Mouse (Mus musculus): ENCODE data around the gene Tmem233. TPM values are rescaled to one million over a fixed set of nuclear protein-coding genes. Genes with fewer than 3 reads are reported as not detected.

Tmem233 gene
- polyA plus RNA-seq, 1 experiment from 2014 or later, result not detected

GRCm38 (mm10) chr5:116026561-116026960 lies 56.5 kb downstream of the Tmem233 start:
- Histone ChIP-seq H3K9ac (no peak overlapping the region), H3K4me1 (peaks cover 19% of the 10 kb centered on the region; the same call in 1 of the 2 replicates), H3K9me3 (no peaks in the 10 kb centered on the region), H3K4me2 (no peak overlapping the region), H3K4me3 (replicated peaks) (no peak overlapping the region), H3K27me3 (replicated peaks) (0 out of 2 replicates have a peak, but pooled peaks cover 4% of the 10 kb centered on the region), H3K27ac (no peak overlapping the region), H3K36me3 (0 out of 2 replicates have a peak, but pooled peaks cover 4% of the 10 kb centered on the region)
- WGBS, result 81% methylated on average over 14 of the region's 14 CpGs
- ATAC-seq (ENCODE audit: insufficient read depth, low FRiP score, low read depth), result peak; percentile 62; the same call in 1 of the 2 replicates

- Histone ChIP-seq H3K36me3 (0 out of 2 replicates have a peak, but pooled peaks cover 8% of the 10 kb centered on the region), H3K4me3 (replicated peaks) (no peak overlapping the region), H3K27ac (no peak overlapping the region), H3K27me3 (replicated peaks) (0 out of 2 replicates have a peak, but pooled peaks cover 4% of the 10 kb centered on the region), H3K4me2 (no peak overlapping the region), H3K9me3 (no peaks in the 10 kb centered on the region), H3K9ac (no peak overlapping the region), H3K4me1 (peaks cover 19% of the 10 kb centered on the region; the same call in 1 of the 2 replicates)
- no peak for ATAC-seq (ENCODE audit: insufficient read depth, low FRiP score, low read depth)
- WGBS, result 89% methylated on average over 5 of the region's 5 CpGs
Measured at GRCm38 (mm10) chr5:116026107-116026506, 56.9 kb downstream of the Tmem233 start.

GRCm38 (mm10) chr5:116024327-116024739 lies 58.7 kb downstream of the Tmem233 start, which contains the start of gene Prkab1:
Gene Prkab1 (minus strand): TSS chr5:116024508.
- H3K4me1 ChIP-seq, result peaks cover 17% of the 10 kb centered on the region; the same call in 1 of the 2 replicates
- H3K27ac ChIP-seq, result peak within 1 kb of the TSS; percentile 92
- peak within 1 kb of the TSS; percentile 73 for H3K4me2 ChIP-seq
- peak within 1 kb of the TSS; percentile 64 for H3K4me3 ChIP-seq (replicated peaks)
- H3K36me3 ChIP-seq, result peaks cover 20% of the 10 kb centered on the region
- H3K9me3 ChIP-seq, result no peaks in the 10 kb centered on the region
- H3K27me3 ChIP-seq (replicated peaks), result no peaks in the 10 kb centered on the region
- H3K9ac ChIP-seq, result peak within 1 kb of the TSS; percentile 62
- under 1% methylated on average over 46 of the region's 46 CpGs for WGBS
- ATAC-seq (ENCODE audit: insufficient read depth, low FRiP score, low read depth), result peak; percentile 95

- Histone ChIP-seq H3K36me3 (peaks cover 22% of the 10 kb centered on the region), H3K4me2 (peak overlapping the region; percentile 73), H3K4me3 (replicated peaks) (peak overlapping the region; percentile 64), H3K4me1 (peaks cover 18% of the 10 kb centered on the region; the same call in 1 of the 2 replicates), H3K9ac (peak overlapping the region; percentile 62), H3K9me3 (no peaks in the 10 kb centered on the region), H3K27me3 (replicated peaks) (no peaks in the 10 kb centered on the region), H3K27ac (peak overlapping the region; percentile 92)
- WGBS, result under 1% methylated on average over 28 of the region's 28 CpGs
- peak; percentile 21 for ATAC-seq (ENCODE audit: insufficient read depth, low FRiP score, low read depth)
Measured at GRCm38 (mm10) chr5:116023821-116024284, 59.2 kb downstream of the Tmem233 start.

- peak overlapping the region; percentile 73 for H3K4me2 ChIP-seq
- peak overlapping the region; percentile 62 for H3K9ac ChIP-seq
- H3K9me3 ChIP-seq, result no peaks in the 10 kb centered on the region
- peak overlapping the region; percentile 92 for H3K27ac ChIP-seq
- H3K4me1 ChIP-seq, result peaks cover 18% of the 10 kb centered on the region; the same call in 1 of the 2 replicates
- peaks cover 24% of the 10 kb centered on the region for H3K36me3 ChIP-seq
- 15% methylated on average over 8 of the region's 8 CpGs for WGBS
- H3K27me3 ChIP-seq (replicated peaks), result no peaks in the 10 kb centered on the region
- peak overlapping the region; percentile 64 for H3K4me3 ChIP-seq (replicated peaks)
- no peak for ATAC-seq (ENCODE audit: insufficient read depth, low FRiP score, low read depth)
Measured at GRCm38 (mm10) chr5:116023251-116023661, 59.8 kb downstream of the Tmem233 start.

- peak overlapping the region; percentile 64 for H3K4me3 ChIP-seq (replicated peaks)
- 63% methylated on average over 7 of the region's 7 CpGs for WGBS
- peaks cover 30% of the 10 kb centered on the region for H3K36me3 ChIP-seq
- no peak for ATAC-seq (ENCODE audit: insufficient read depth, low FRiP score, low read depth)
- H3K9me3 ChIP-seq, result no peaks in the 10 kb centered on the region
- H3K4me2 ChIP-seq, result peak overlapping the region; percentile 73
- no peaks in the 10 kb centered on the region for H3K27me3 ChIP-seq (replicated peaks)
- H3K27ac ChIP-seq, result peak overlapping the region; percentile 92
- H3K9ac ChIP-seq, result no peak overlapping the region
- H3K4me1 ChIP-seq, result peaks cover 18% of the 10 kb centered on the region; the same call in 1 of the 2 replicates
Measured at GRCm38 (mm10) chr5:116022658-116023200, 60.3 kb downstream of the Tmem233 start.

GRCm38 (mm10) chr5:116022131-116022530 lies 60.9 kb downstream of the Tmem233 start:
- ATAC-seq (ENCODE audit: insufficient read depth, low FRiP score, low read depth), result no peak
- no peak overlapping the region for H3K9ac ChIP-seq
- H3K4me1 ChIP-seq, result peaks cover 18% of the 10 kb centered on the region; the same call in 1 of the 2 replicates
- H3K9me3 ChIP-seq, result no peaks in the 10 kb centered on the region
- H3K4me2 ChIP-seq, result peak overlapping the region; percentile 73
- peaks cover 34% of the 10 kb centered on the region for H3K36me3 ChIP-seq
- no peaks in the 10 kb centered on the region for H3K27me3 ChIP-seq (replicated peaks)
- H3K27ac ChIP-seq, result peak overlapping the region; percentile 92
- WGBS, result 90% methylated on average over 12 of the region's 12 CpGs
- H3K4me3 ChIP-seq (replicated peaks), result peak overlapping the region; percentile 64

GRCm38 (mm10) chr5:116021552-116021951 lies 61.5 kb downstream of the Tmem233 start:
- ATAC-seq (ENCODE audit: insufficient read depth, low FRiP score, low read depth), result peak; percentile 12; the same call in 1 of the 2 replicates
- Histone ChIP-seq H3K4me3 (replicated peaks) (no peak overlapping the region), H3K9me3 (no peaks in the 10 kb centered on the region), H3K36me3 (peaks cover 40% of the 10 kb centered on the region), H3K27me3 (replicated peaks) (no peaks in the 10 kb centered on the region), H3K9ac (no peak overlapping the region), H3K4me2 (no peak overlapping the region; the same call in 1 of the 2 replicates), H3K4me1 (peaks cover 18% of the 10 kb centered on the region; the same call in 1 of the 2 replicates), H3K27ac (no peak overlapping the region)
- WGBS, result 81% methylated on average over 14 of the region's 14 CpGs

GRCm38 (mm10) chr5:116019371-116019770 lies 63.7 kb downstream of the Tmem233 start:
- no peaks in the 10 kb centered on the region for H3K27me3 ChIP-seq (replicated peaks)
- H3K9me3 ChIP-seq, result no peaks in the 10 kb centered on the region
- no peak overlapping the region for H3K9ac ChIP-seq
- no peak overlapping the region for H3K4me3 ChIP-seq (replicated peaks)
- H3K4me1 ChIP-seq, result peaks cover 18% of the 10 kb centered on the region; the same call in 1 of the 2 replicates
- 61% methylated on average over 11 of the region's 11 CpGs for WGBS
- peaks cover 60% of the 10 kb centered on the region for H3K36me3 ChIP-seq
- H3K27ac ChIP-seq, result no peak overlapping the region
- ATAC-seq (ENCODE audit: insufficient read depth, low FRiP score, low read depth), result no peak
- no peak overlapping the region for H3K4me2 ChIP-seq

- no peaks in the 10 kb centered on the region for H3K9me3 ChIP-seq
- no peak for ATAC-seq (ENCODE audit: insufficient read depth, low FRiP score, low read depth)
- peaks cover 65% of the 10 kb centered on the region for H3K36me3 ChIP-seq
- H3K27me3 ChIP-seq (replicated peaks), result no peaks in the 10 kb centered on the region
- H3K9ac ChIP-seq, result no peak overlapping the region
- H3K4me1 ChIP-seq, result peaks cover 18% of the 10 kb centered on the region; the same call in 1 of the 2 replicates
- 70% methylated on average over 6 of the region's 6 CpGs for WGBS
- no peak overlapping the region for H3K4me2 ChIP-seq
- H3K4me3 ChIP-seq (replicated peaks), result no peak overlapping the region
- H3K27ac ChIP-seq, result no peak overlapping the region
Measured at GRCm38 (mm10) chr5:116018784-116019183, 64.3 kb downstream of the Tmem233 start.

GRCm38 (mm10) chr5:116018196-116018595 lies 64.8 kb downstream of the Tmem233 start:
- Histone ChIP-seq H3K4me1 (peaks cover 14% of the 10 kb centered on the region; the same call in 1 of the 2 replicates), H3K9me3 (no peaks in the 10 kb centered on the region), H3K4me3 (replicated peaks) (no peak overlapping the region), H3K36me3 (peaks cover 69% of the 10 kb centered on the region), H3K27ac (no peak overlapping the region), H3K27me3 (replicated peaks) (no peaks in the 10 kb centered on the region), H3K4me2 (no peak overlapping the region), H3K9ac (no peak overlapping the region)
- no peak for ATAC-seq (ENCODE audit: insufficient read depth, low FRiP score, low read depth)
- WGBS, result 91% methylated on average over 9 of the region's 9 CpGs

GRCm38 (mm10) chr5:116017391-116017790 lies 65.7 kb downstream of the Tmem233 start:
- Histone ChIP-seq H3K27ac (no peak overlapping the region), H3K9ac (no peak overlapping the region), H3K4me3 (replicated peaks) (no peak overlapping the region), H3K4me1 (peaks cover 7% of the 10 kb centered on the region; the same call in 1 of the 2 replicates), H3K4me2 (no peak overlapping the region), H3K9me3 (no peaks in the 10 kb centered on the region), H3K27me3 (replicated peaks) (no peaks in the 10 kb centered on the region), H3K36me3 (peaks cover 76% of the 10 kb centered on the region)
- 89% methylated on average over 8 of the region's 8 CpGs for WGBS
- no peak for ATAC-seq (ENCODE audit: insufficient read depth, low FRiP score, low read depth)

Measured in stomach, embryonic 15.5 days (tissue).